Mouse (Mus musculus) ES-Bruce4 (cell line): ENCODE measurements at regions not wholly inside any gene's neighbourhood (a gene's known extent, or its start where the extent isn't known, plus 50 kb on each side); places are given as distances from the start of the nearest gene placed in this dataset.

ENCODE experiments used
- CTCF ChIP-seq: IDR thresholded peaks from one replicate; pipeline ENCODE4 v1.8.1; 2011; ENCODE audit warnings: low read depth, low read length
- EP300 ChIP-seq: IDR thresholded peaks from 2 replicates; pipeline ENCODE4 v1.6.1; 2011; ENCODE audit warnings: low read depth, low read length; ENCODE audit not compliant: insufficient read depth
- POLR2A ChIP-seq: IDR thresholded peaks from one replicate; pipeline ENCODE4 v1.8.1; 2011; ENCODE audit warnings: low read length; ENCODE audit not compliant: insufficient read depth

DNA sequence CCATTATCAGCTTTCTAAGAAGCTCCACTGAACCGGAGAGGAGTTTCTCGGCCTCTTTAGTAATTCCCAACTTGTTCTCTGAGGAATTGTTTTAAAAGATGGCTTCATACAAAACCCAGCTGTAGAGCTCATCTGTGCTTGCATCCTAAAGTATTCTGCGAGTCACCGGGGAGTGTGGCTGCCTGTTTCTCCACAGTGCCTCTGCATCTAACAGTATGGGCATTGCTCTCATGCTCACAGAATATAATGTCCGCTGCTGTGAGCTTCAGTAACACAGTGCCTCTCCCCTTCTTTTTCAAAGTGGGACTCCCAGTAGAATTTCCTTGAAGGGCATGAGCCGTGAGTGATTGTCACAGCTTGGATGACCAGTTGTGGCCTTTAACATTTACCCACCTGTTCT, 113.0 kb upstream of the Slc35f1 start:
- TF ChIP-seq CTCF (no peak), POLR2A (no peak), EP300 (no peak)
